Mouse (Mus musculus) cortical plate, adult 2 months (tissue): ENCODE measurements around the gene Ccdc163.

Experiments used
- CTCF ChIP-seq: fragments of 200-500 bp; IDR thresholded peaks from 2 replicates; pipeline ENCODE4 v1.5.1; 2011; ENCODE audit warnings: mild to moderate bottlenecking, control low read depth, low read length; ENCODE audit not compliant: insufficient read depth; ENCODE audit errors: extremely low read depth
- POLR2A ChIP-seq: fragments of 200-500 bp; IDR thresholded peaks from 2 replicates; pipeline ENCODE4 v1.6.1; 2011; ENCODE audit warnings: mild to moderate bottlenecking, low read length, control low read depth; ENCODE audit not compliant: insufficient read depth; ENCODE audit errors: extremely low read depth

DNA sequence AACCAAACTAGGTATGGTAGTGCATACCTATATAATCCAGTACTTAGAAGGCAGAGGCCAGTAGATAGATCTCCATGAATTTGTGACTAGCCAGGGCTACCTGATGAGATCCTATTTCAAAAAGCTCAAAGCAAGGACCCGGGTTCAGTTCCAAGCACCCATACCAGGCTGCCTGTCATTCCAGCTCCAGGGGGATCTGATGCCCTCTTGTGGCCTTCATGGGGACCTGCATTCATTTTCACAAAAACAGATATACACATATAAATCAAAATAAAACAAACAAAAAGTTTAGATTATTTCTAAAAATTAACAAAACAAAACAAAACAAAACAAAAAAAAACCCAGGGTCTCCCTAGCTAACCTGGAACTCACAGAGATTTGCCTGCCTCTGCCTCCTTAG is 78.3 kb downstream of the Ccdc163 start:
- TF ChIP-seq CTCF = no peak
- no peak for TF ChIP-seq POLR2A
